Mouse (Mus musculus) right cerebral cortex, postnatal 4 days (tissue): ENCODE results near the gene Zc3h8.
A peak's percentile ranks its signal among the peaks of the same experiment; 100 is the strongest.

Source experiments
- DNase-seq: peaks from one replicate; pipeline ENCODE4 v3.0.0-alpha.2; 2022

Gene Zc3h8

GRCm38 (mm10) chr2:128943538-128944528 is at the start of gene Zc3h8:
Zc3h8 (minus strand) TSS chr2:128944077.
- peak; percentile 98 for DNase-seq

DNA sequence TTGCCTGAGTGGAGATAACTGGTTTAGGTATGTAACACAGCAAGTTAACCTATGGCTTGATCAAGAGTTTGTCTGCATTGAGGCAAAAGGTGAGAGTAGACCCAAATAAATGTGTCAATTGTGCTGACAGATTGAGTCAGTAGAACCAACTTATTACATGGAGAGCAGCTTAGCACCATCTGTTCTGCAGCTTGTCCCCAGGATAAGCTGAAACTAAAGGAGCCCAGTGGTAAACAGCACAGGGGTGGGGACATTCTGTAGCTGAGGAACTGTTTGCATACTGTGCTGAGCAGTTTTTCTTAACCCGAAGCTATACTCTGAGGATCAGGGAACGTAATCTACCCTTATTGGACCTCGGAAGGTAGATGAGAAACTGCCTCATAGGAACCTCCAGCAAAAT is 40.9 kb upstream of the Zc3h8 start:
- no peak for DNase-seq

GRCm38 (mm10) chr2:128975572-128975971 is 31.7 kb upstream of the Zc3h8 start:
- DNase-seq: no peak

DNA sequence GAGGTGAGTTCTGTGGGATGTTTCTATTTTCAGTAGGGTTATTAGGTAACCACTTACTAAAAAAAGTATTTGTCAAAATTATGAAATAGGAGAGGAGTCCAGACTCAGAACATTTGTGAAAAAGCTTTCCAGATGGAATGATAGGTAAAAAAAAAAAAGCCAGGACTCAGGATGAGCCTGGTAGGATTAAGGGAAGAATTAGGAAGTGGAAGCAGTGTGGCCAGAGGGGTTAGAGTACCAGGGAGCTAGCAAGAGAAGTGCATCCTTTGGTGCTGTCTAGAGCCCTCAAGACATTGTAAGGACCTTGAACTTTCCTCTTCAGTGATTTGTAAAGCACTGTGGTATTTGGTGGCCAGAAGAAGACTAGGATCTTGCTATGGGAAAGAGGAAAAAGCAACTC is 28.4 kb upstream of the Zc3h8 start:
- no peak for DNase-seq

- no peak for DNase-seq
Observed at GRCm38 (mm10) chr2:128968475-128969083, 24.7 kb upstream of the Zc3h8 start.

- DNase-seq: peak; percentile 69
Observed at GRCm38 (mm10) chr2:128967661-128968441, 24.0 kb upstream of the Zc3h8 start, which contains the start of gene Gm10762. Gm10762 (minus strand) TSS chr2:128967725.

DNA sequence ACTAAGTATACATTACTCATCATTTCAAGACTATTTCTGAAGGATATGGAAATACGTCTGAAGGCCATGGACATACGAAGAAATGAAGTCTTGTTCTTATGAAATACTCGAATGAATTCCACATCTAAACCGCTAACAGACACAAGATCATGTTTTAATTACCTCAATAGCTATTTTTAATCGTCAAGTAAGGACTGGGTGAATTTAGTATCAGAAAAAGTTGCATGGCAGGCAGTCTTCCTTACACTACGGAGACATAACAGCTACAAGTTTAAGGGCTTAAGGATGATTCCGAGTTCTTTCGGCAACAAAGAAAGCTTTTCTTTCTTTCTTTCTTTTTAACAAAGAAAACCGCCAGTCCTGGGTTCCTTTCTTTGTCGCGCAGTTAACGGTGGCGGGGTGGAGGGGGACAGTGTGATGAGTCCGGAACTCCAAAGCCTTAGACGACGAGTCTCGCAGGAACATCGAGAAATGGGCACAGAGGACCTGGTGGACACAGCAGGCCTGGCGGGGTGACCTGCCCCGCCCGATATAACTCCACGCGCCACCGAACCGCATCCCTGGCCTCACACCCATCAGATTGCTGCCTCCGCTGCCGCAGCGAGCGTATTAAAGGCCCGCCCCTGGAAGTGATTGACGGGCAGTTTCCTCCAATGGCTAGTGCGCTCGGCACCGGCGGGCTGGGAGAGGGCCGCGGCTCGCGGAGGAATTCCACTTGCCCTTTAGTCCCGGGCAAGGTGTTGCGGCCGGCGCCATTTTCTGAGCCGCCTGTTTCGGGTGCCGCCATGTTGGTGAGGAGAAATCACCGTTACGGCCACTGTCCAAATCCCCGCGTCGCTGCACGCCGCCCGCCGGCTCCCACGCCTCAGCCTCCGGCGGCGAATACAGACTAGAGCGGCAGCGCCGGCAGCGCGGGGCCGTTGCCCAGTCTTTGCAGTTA is 23.0 kb upstream of the Zc3h8 start, which contains the start of gene Zc3h6:
Gene Zc3h6, plus strand, starts transcription at position 762 of the 940 bp plus-strand sequence.
- DNase-seq: peak; percentile 99

GRCm38 (mm10) chr2:128966236-128966635 is 22.4 kb upstream of the Zc3h8 start:
- DNase-seq: no peak

DNA sequence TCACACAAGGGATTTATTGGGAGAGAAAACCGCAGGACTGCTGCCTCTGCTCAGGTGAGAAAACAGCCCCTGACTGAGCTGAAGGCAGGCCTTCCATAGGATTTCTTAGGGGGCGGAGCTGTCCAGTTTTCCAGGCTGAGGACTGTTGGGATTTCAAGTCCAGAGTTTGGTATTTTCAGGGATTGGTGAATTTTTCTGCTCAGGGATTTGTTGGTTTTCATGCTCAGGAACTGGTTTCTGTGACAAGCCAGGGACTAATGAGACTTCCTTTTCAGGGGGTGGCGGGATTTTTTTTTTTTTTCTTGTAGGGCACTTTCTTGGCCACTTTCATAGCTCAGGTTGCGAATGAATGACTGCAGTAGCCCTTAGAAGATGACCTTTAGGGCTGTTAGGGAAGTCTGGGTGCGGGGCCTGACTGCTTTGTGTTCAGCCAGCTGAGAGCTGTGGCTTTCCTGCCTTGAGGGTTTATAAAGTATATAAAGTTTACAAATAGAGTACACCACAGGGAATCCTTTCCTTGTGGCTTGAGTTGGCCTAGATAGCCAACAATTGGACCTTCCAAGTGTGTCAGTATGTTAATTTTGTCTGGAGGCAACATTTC is 21.7 kb upstream of the Zc3h8 start:
- DNase-seq: no peak

- no peak for DNase-seq
Observed at GRCm38 (mm10) chr2:128954186-128954585, 10.3 kb upstream of the Zc3h8 start.

DNA sequence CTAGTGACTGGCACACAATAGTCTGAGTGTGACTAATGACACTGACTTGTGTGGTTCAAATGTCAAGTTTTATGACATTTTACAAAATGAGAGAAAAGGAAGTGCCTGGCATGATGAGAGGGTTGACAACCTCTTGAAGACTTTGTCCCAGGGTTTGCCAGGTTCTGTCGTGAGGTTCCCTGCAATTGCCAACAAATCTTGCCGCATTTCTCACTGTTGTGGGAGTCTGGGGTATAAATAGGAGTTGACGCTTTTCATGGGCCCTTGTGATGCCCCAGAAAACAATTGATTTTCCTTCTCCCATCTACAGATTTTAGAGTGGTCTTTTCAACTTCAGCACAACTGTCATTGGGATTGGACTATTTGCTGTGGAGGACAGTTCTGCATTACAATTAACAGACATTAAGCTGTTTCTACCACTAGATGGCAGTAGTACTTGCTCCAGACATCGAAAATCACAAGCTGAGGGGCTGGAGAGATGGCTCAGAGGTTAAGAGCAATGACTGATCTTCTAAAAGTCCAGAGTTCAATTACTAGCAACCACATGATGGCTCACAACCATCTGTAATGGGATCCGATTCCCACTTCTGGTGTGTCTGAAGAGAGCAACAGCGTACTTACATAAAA is 4.2 kb upstream of the Zc3h8 start:
- DNase-seq: no peak

DNA sequence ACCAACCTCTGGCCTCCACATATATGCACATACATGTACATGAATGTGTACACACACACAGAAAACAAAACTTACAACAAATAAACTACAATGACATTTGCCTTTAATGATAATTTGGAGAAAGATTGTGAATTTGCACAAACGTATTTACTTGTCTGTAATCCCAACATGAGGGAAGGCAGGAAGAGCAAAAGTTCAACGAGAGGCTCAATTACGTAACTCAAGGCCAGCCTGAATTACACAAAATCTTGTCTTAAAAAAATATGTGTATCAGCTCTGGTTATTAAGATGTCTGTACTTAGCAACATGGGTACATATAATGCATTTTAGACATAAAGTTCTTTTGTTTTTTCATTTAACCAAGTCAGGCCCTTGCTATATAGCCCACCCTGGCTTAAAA is 7.6 kb downstream of the Zc3h8 start:
- no peak for DNase-seq

DNA sequence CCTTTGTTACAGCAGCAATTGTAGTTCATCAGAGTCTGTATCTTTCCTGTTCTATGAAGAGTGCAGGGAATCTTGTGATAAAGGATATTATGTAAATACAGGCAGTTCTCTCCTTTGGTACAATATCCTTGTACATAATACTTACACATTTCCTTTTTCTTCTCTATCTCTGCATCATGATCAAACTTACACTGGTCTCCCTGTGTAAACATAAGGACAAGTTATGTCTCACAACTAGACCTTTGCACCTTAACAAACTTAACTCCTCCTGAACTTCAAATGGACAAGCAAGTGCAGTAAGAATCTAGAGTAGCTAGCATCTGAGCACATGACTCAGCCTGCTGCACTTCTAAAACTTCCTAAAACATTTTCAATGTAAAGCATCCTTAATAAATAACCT is 13.2 kb downstream of the Zc3h8 start:
- no peak for DNase-seq

DNA sequence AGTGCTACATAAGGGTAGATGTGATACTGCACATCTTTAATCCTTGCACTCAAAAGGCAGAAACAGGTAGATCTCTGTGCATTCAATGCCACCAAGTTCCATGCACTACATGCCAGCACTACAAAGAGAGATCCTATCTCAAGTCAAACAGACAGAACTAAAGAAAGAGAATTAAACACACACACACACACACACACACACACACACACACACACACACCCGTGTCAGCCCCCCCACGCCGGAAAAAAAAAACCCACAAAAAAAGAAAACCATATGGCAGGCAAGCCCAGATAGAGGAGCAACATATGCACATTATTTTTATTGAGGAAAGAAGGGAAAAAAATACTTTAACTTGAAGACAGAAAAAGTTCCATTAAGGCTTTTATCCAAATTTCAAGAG is 15.4 kb downstream of the Zc3h8 start:
- no peak for DNase-seq

- DNase-seq: no peak
Observed at GRCm38 (mm10) chr2:128924799-128925198, 19.1 kb downstream of the Zc3h8 start.

GRCm38 (mm10) chr2:128916528-128916927 is 27.3 kb downstream of the Zc3h8 start:
- DNase-seq: no peak

- DNase-seq: no peak
Observed at GRCm38 (mm10) chr2:128914978-128915377, 28.9 kb downstream of the Zc3h8 start.

DNA sequence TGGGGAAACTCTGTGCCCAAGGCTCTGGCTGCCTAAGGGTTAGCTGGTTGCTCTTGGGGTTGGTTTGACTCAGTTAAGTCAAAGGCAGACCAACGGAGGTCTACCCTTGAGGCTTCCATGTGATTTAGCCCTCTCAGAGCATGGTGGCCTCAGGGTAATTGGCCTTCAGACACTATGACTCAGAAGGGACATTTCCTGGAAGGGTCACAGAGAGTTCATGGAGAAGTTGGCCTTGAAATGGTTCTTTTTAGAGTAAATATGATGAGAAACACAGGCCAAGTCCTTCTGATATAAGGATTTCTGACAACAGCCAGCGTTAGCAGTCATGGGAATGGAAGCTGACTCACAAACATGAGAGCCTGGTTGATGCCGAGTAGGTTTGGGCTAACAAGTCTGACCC is 40.2 kb downstream of the Zc3h8 start:
- DNase-seq: no peak

DNA sequence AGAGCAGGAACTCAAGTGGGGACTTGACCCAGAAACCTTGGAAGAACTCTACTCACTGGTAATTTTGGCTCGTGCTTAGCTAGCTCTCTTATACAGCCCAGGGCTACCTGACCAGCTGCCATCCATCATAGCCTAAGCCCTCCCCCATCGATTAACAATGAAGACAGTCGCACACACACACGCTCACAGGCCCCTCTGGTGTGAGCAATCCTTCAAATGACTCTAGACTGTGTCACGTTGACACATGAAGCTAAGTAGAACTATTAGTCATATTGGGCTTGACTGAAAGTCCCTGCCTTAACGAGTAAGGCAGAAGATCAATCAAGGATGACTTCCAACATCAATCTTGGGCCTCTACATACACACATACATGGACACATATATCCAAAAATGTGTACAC is 41.0 kb downstream of the Zc3h8 start:
- DNase-seq: no peak

DNA sequence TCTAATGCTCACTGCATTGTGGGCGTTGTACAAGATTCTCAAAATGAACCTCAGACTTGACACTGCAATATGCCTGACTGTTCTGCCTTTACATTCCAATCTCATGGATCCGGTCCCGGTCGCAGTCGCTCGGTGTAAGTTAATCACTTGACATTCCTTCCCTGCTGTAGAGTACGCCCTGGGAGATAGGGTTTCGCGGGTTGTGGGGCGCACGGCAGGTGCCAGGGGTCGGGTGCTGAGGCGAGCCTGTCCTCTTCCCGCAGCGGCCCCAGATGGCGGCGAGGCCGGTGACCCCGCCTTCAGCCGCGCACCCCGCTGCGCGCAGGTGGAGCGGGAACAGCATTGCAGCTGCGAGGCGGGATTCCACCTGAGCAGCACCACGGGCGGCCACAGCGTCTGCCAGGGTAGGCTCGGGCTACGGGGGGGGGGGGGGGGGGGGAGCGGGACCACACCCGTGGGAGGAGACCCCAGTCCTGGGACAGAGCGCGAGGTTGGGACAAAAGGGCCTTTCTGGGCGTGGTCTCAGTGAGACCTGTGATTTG is 51.6 kb downstream of the Zc3h8 start:
- no peak for DNase-seq
